Mouse (Mus musculus): ENCODE measurements at regions not wholly inside any gene's neighbourhood (a gene's known extent, or its start where the extent isn't known, plus 50 kb on each side); places are given as distances from the start of the nearest gene placed in this dataset.

DNA sequence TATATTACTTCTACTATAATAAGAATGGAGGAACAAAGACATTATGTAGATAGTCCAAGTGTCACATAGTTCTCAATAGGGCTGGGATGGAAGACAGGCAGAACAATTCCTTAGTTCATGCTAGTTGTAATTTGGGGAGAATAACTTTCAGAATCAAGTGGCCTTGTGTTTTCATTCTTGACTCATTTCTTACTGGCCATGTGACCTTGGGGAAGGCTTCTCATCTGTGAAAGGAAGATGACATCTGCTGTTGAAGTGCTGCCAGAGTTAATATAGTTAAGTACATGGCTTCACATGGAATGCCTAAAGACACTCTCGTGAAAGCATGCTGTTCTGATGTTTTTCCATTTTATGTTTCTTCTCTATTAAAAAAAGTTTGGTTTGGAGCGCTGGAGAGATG is 146.2 kb upstream of the Nr5a2 start:
- WGBS = 71% methylated on average over 2 of the region's 2 CpGs
- Histone ChIP-seq H3K4me3 (replicated peaks; ENCODE audit: extremely low read depth, low read depth, low read length) (no peak overlapping the region), H3K4me1 (ENCODE audit: control insufficient read depth, insufficient read depth, low read length) (no peaks in the 10 kb centered on the region)
- no peak for TF ChIP-seq POLR2A (IDR thresholded peaks at IDR 0.05; ENCODE audit: borderline replicate concordance, extremely low read depth, low read depth, low read length)
- no peak for DNase-seq

DNA sequence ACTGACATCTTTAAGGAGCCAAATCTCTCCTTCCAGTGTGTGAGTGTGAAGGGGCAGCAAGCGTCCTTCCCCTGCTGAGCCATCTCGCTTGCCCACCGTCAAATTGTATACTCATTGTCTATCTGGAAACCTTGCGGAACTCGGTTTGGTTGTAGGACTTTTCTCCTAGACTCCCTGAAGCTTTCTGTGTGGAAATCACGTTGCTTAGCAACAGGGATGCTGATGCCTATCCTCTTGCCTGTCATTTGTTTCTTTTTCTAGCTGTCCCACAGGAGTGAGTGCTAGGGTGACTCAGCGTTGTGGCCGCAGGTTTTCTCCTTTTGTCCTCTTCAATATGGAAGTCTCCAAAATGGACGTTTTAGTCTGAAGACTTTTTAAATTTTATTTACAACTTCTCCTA is 131.5 kb upstream of the Nr5a2 start:
- WGBS = 36% methylated on average over 9 of the region's 9 CpGs
- Histone ChIP-seq H3K4me1 (ENCODE audit: control insufficient read depth, insufficient read depth, low read length) (no peaks in the 10 kb centered on the region), H3K4me3 (replicated peaks; ENCODE audit: extremely low read depth, low read depth, low read length) (no peak overlapping the region)
- DNase-seq = no peak
- TF ChIP-seq CTCF (IDR thresholded peaks at IDR 0.05; ENCODE audit: insufficient read depth, low read length) = no peak
- no peak for TF ChIP-seq POLR2A (IDR thresholded peaks at IDR 0.05; ENCODE audit: borderline replicate concordance, extremely low read depth, low read depth, low read length)

DNA sequence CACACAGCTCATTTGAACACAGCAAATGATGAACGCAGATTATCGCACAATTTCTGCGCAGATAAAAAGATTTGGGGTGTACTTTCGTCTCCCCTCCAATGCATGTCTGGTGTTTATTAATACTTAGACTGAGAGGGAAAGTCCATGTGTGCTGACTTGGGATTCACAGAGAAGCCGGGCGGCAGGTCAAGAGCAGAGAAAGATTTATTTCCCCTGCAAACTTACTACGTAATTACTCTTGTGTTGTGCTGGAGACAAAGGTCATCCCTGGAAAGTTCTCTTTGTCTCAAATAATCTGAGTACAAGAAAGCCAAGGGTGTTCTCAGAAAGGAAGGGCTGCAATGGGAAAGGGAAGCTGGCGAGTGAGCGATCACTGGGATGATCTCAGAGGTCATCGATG is 127.9 kb upstream of the Nr5a2 start:
- no peak for TF ChIP-seq CTCF (IDR thresholded peaks at IDR 0.05; ENCODE audit: insufficient read depth, low read length)
- TF ChIP-seq POLR2A (IDR thresholded peaks at IDR 0.05; ENCODE audit: borderline replicate concordance, extremely low read depth, low read depth, low read length) = no peak
- 79% methylated on average over 10 of the region's 10 CpGs for WGBS
- no peak for DNase-seq
- Histone ChIP-seq H3K4me1 (ENCODE audit: control insufficient read depth, insufficient read depth, low read length) (no peaks in the 10 kb centered on the region), H3K4me3 (replicated peaks; ENCODE audit: extremely low read depth, low read depth, low read length) (no peak overlapping the region)

DNA sequence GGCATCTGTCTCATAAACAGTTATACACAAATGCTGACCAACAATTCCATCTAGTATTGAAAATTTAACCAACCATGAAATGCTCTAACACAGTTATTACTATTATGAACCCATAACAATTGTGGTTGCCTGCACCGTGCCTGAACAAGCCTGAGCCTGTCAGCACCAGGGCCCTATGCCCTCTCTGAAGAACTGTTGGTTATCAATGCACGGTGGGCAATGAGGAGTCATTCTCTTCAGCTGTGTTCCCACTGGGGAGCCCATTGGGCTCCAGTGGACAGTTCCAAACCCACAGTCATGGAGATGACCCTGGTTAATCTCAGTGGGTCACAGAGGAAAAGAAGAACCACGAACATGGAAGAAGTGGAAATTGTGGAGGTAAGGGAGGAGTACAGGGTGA is 126.5 kb upstream of the Nr5a2 start:
- no peaks in the 10 kb centered on the region for H3K4me1 ChIP-seq (ENCODE audit: control insufficient read depth, insufficient read depth, low read length)

DNA sequence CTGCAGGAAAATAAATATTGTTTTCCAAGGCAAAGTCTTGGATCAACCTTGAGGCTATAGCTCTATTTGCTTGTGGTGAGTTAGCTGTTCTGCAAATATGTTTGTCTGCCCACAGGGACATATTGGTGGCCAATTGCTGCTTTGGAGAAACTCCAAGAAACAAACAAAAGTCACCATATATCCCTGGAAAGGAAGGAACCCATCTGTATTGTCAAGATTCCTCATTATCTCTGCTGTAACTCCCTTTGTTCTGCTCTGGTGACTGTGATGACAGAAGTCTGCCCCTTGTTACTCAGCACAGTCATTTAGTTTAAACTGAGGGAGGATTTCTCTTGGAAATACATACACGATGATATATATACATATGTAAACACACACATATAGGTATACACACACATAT is 123.3 kb upstream of the Nr5a2 start:
- no peak for DNase-seq
- Histone ChIP-seq H3K4me1 (ENCODE audit: control insufficient read depth, insufficient read depth, low read length) (peaks cover 2% of the 10 kb centered on the region), H3K4me3 (replicated peaks; ENCODE audit: extremely low read depth, low read depth, low read length) (no peak overlapping the region)
- TF ChIP-seq POLR2A (IDR thresholded peaks at IDR 0.05; ENCODE audit: borderline replicate concordance, extremely low read depth, low read depth, low read length) = no peak
- no peak for TF ChIP-seq CTCF (IDR thresholded peaks at IDR 0.05; ENCODE audit: insufficient read depth, low read length)
- WGBS = 23% methylated on average over 1 of the region's 1 CpGs

More for the DNA sequence above, 126.5 kb upstream of the Nr5a2 start:
- WGBS = 88% methylated on average over 3 of the region's 3 CpGs
- TF ChIP-seq POLR2A (IDR thresholded peaks at IDR 0.05; ENCODE audit: borderline replicate concordance, extremely low read depth, low read depth, low read length) (no peak), CTCF (IDR thresholded peaks at IDR 0.05; ENCODE audit: insufficient read depth, low read length) (no peak)
- no peak overlapping the region for H3K4me3 ChIP-seq (replicated peaks; ENCODE audit: extremely low read depth, low read depth, low read length)
- DNase-seq = no peak

DNA sequence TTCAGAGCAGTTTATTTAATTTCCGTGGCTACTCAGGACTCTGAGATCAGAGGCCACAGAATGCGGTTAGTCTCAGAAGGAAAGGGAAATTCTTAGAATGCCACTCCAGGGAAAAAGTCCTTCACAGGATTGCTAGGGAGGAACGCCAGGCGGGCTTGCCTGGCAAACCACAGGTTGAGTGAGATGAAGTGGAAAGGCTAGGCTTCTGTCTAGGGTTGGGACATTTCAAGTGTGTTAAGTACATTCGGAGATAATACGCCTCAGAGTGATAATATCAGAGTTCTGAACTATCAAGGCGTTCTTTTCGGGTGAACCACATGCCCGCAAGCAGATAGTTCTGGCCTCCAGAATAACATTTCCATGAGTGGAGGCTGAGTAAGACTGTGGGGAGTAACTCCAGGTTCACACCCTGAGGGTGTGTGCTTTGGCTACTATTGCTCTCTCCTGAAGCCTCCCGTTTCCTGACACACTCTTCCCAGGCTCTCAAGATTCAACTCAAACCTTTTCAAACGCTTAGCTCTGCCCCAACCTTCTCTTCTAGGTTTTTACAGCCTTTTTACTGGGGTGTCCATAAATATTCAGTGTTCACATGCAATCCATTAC is 119.3 kb upstream of the Nr5a2 start:
- H3K4me3 ChIP-seq (replicated peaks; ENCODE audit: extremely low read depth, low read depth, low read length) = no peak overlapping the region
- TF ChIP-seq POLR2A (IDR thresholded peaks at IDR 0.05; ENCODE audit: borderline replicate concordance, extremely low read depth, low read depth, low read length) (no peak), CTCF (IDR thresholded peaks at IDR 0.05; ENCODE audit: insufficient read depth, low read length) (no peak)
- peaks cover 2% of the 10 kb centered on the region for H3K4me1 ChIP-seq (ENCODE audit: control insufficient read depth, insufficient read depth, low read length)
- peak; percentile 20 for DNase-seq
- 44% methylated on average over 11 of the region's 11 CpGs for WGBS

DNA sequence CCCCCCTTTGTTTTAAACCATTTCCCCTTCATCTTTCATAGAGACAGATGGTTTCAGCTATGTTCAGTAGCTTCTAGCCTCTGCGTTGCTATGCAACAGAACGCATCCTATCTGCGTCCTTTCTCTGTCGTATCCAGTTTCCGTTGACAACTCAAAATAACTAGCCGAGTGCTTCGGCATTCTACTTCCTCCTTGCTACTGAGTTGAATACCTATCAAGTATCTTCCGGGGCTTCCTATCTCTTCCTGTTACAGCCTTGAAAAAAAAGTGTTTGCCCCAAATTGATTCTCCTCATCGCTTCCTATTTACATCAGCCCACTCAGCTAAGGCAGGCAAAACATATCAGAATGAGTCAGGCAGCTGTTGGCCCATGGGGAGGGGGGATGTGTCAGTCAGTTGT is 114.5 kb upstream of the Nr5a2 start:
- no peak for TF ChIP-seq CTCF (IDR thresholded peaks at IDR 0.05; ENCODE audit: insufficient read depth, low read length)
- Histone ChIP-seq H3K4me1 (ENCODE audit: control insufficient read depth, insufficient read depth, low read length) (peaks cover 2% of the 10 kb centered on the region), H3K4me3 (replicated peaks; ENCODE audit: extremely low read depth, low read depth, low read length) (no peak overlapping the region)
- DNase-seq = no peak
- 16% methylated on average over 9 of the region's 9 CpGs for WGBS

DNA sequence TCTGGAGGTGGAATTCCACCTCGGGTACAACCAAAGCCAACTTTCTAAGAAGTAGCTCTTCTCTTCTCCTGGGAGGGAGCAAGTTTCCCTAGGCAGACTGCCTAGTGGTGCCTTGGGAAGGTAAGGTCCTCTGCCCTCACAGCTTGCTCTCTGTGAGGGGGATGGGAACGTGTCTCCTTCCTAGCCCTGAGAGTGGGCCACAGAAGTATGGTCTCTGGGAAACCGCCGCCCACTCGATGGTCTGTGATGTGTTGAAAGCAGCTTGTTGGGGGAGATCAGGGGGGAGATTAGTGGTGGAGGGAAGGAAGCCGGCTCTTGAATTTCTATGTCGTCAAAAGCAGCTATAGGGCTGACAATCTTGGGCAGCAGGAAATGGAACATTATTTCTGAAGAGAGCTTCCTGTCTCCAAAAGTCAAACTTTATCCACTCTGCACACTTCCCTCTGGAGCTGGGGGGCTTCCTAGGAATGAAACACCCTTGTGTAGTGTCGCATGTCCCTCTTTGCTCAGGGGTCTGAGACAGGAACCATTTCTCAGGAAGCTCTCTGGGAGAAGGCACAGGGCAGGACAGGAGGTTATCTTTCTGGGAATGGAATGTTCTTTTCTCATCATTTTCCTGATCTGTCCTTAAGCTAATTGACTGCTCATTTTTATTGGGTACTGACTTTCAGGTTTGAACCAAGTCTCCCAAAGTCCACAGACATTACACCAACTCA is 113.8 kb upstream of the Nr5a2 start:
- 37% methylated on average over 8 of the region's 8 CpGs for whole genome bisulfite sequencing
- TF ChIP-seq CTCF (IDR thresholded peaks at IDR 0.05; ENCODE audit: insufficient read depth, low read length) (no peak), POLR2A (IDR thresholded peaks at IDR 0.05; ENCODE audit: borderline replicate concordance, extremely low read depth, low read depth, low read length) (no peak)
- Histone ChIP-seq H3K4me3 (replicated peaks; ENCODE audit: extremely low read depth, low read depth, low read length) (no peak overlapping the region), H3K4me1 (ENCODE audit: control insufficient read depth, insufficient read depth, low read length) (peaks cover under 1% of the 10 kb centered on the region; the same call in 1 of the 2 replicates)
- no peak for DNase-seq

DNA sequence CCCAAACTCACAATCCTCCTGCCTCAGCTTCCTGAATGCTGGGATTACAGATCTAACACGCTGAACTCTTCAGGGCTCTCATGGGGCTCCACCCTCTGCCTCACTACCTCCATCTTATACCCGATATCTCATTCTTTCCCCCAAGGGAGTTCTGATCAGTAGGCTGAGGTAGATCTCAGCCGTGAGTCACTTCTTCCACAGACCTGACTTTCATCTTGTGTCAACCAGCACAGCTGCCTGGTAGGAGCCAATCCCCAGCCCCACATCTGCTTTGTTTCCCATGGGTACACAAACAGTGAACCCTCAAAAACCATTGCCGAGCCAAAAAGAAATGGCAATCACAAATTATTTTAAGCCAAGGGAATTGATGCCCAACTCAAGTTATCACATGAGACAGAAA is 100.7 kb upstream of the Nr5a2 start:
- Histone ChIP-seq H3K4me1 (ENCODE audit: control insufficient read depth, insufficient read depth, low read length) (no peaks in the 10 kb centered on the region), H3K4me3 (replicated peaks; ENCODE audit: extremely low read depth, low read depth, low read length) (no peak overlapping the region)
- TF ChIP-seq POLR2A (IDR thresholded peaks at IDR 0.05; ENCODE audit: borderline replicate concordance, extremely low read depth, low read depth, low read length) = no peak
- no peak for TF ChIP-seq CTCF (IDR thresholded peaks at IDR 0.05; ENCODE audit: insufficient read depth, low read length)
- 83% methylated on average over 4 of the region's 4 CpGs for WGBS
- no peak for DNase-seq

DNA sequence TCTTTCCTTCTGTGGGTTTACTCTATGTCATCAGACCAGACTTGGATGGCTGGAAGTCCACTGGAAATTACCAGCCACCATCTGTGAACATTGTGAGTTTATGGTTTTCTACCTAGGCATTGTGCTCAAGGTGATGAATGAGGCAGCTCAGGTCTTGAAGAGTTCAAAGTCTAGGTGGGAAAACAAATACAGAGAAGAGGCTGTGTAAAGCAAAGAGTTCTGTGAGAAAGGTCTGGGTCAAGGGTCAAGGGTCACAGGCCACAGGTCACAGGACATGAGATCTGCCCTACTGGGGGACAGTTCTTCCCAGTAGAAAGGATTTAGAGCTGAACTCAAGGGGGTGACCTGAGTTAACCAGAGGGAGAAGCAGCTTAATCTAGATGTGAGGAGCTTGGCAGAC is 92.9 kb upstream of the Nr5a2 start:
- TF ChIP-seq POLR2A (IDR thresholded peaks at IDR 0.05; ENCODE audit: borderline replicate concordance, extremely low read depth, low read depth, low read length) (no peak), CTCF (IDR thresholded peaks at IDR 0.05; ENCODE audit: insufficient read depth, low read length) (no peak)
- DNase-seq = no peak
- H3K4me3 ChIP-seq (replicated peaks; ENCODE audit: extremely low read depth, low read depth, low read length) = no peak overlapping the region
- no peaks in the 10 kb centered on the region for H3K4me1 ChIP-seq (ENCODE audit: control insufficient read depth, insufficient read depth, low read length)

Data from lung, adult 2 months (tissue).